In the genomic region with DNA sequence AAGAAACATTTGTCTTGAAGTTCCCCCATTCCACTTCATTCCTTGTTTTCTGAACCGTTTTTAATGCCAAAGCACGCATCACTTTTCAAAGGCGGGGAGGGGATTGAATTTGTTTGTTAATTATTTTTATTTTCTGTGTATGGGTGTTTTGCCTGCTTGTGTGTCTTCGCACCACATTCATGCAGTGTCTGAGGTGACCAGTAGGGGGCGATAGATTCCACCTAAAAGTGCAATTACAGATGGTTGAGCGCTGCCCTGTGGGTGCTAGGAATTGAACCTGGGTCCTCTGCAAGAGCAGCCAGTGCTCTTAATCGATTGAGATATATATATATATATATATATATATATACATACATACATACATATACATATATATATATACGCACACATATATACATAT, we compare ENCODE assay signal across 17 mouse cellular contexts. TPM values are rescaled to one million over a fixed set of nuclear protein-coding genes. Genes with fewer than 3 reads are reported as not detected.
DNase-seq lines count a peak whose midpoint lies in the region; ATAC-seq and TF ChIP-seq lines count a peak whose summit lies in the region.
"Had no signal": no experiment of that assay in that cellular context is flagged by ENCODE, and none has a peak within 500 bp of the region (broad histone marks: within the 10 kb centered on the region; RNA-seq: fewer than 3 reads in every experiment).

No protein-coding gene starts in this region.

- H3K27ac ChIP-seq in forebrain, postnatal 0 days (ENCODE audit: low read depth, low read length) = no peak overlapping the region
- no peak overlapping the region for H3K27ac ChIP-seq in forebrain, embryonic 12.5 days
- H3K27ac ChIP-seq in liver, adult 2 months (replicated peaks; ENCODE audit: insufficient read depth, low read depth, low read length) = no peak overlapping the region
- H3K27ac ChIP-seq in liver, embryonic 11.5 days (ENCODE audit: low read depth, low read length) = no peak overlapping the region
- H3K27ac ChIP-seq: limb, embryonic 13.5 days; neural tube, embryonic 13.5 days had no signal

- H3K9me3 ChIP-seq in forebrain, postnatal 0 days (ENCODE audit: low read length) = no peaks in the 10 kb centered on the region
- H3K9me3 ChIP-seq in forebrain, embryonic 12.5 days = no peaks in the 10 kb centered on the region
- no peaks in the 10 kb centered on the region for H3K9me3 ChIP-seq in liver, embryonic 11.5 days (ENCODE audit: control insufficient read depth, low read length)
- H3K9me3 ChIP-seq: limb, embryonic 13.5 days; neural tube, embryonic 13.5 days had no signal

- 81% methylated on average over 8 of the region's 8 CpGs for WGBS in forebrain, postnatal 0 days
- 72% methylated on average over 8 of the region's 8 CpGs for WGBS in forebrain, embryonic 12.5 days
- 82% methylated on average over 8 of the region's 8 CpGs for WGBS in liver, adult 2 months
- WGBS in liver, embryonic 11.5 days = 73% methylated on average over 8 of the region's 8 CpGs

- peak; percentile 33 for TF ChIP-seq CTCF in forebrain, postnatal 0 days (IDR thresholded peaks at IDR 0.05; ENCODE audit: low read depth)
- TF ChIP-seq CTCF in liver, adult 2 months (IDR thresholded peaks at IDR 0.05; ENCODE audit: low read depth, low read length) = peak; percentile 42; the same call in 1 of the 2 replicates

- no peaks in the 10 kb centered on the region for H3K4me1 ChIP-seq in forebrain, postnatal 0 days (ENCODE audit: insufficient read depth)
- H3K4me1 ChIP-seq in forebrain, embryonic 12.5 days = peaks cover 2% of the 10 kb centered on the region; the same call in 1 of the 2 replicates
- H3K4me1 ChIP-seq in liver, adult 2 months (ENCODE audit: control insufficient read depth, insufficient read depth, low read length) = no peaks in the 10 kb centered on the region
- H3K4me1 ChIP-seq in liver, embryonic 11.5 days (replicated peaks; ENCODE audit: control insufficient read depth, insufficient read depth, low read length) = no peaks in the 10 kb centered on the region
- H3K4me1 ChIP-seq: limb, embryonic 13.5 days; neural tube, embryonic 13.5 days had no signal

- no peak for DNase-seq in forebrain, postnatal 0 days
- DNase-seq in liver, adult 2 months (ENCODE audit: extremely low read depth, low read depth, low spot score) = no peak
- no peak for DNase-seq in liver, embryonic 11.5 days (ENCODE audit: low spot score)
- peak; percentile 7 for DNase-seq in thymus, postnatal 14 days
- no peak for DNase-seq in thymus, adult 18-20 months
- DNase-seq in adrenal gland, adult 2 months = no peak
- DNase-seq in left cerebral cortex, adult 9 months (ENCODE audit: low spot score in 2 of 2) = no peak
- DNase-seq: cerebellum, adult 9-10 months; heart, postnatal 14 days; kidney, postnatal 14 days; lung, postnatal 4 days; midbrain, embryonic 14.5 days had no signal

- TF ChIP-seq POLR2A in liver, adult 2 months (IDR thresholded peaks at IDR 0.05; ENCODE audit: extremely low read depth, insufficient read depth, low read length) = no peak

- no peak overlapping the region for H3K4me2 ChIP-seq in forebrain, postnatal 0 days (ENCODE audit: low read depth)
- H3K4me2 ChIP-seq in forebrain, embryonic 12.5 days = no peak overlapping the region
- no peak overlapping the region for H3K4me2 ChIP-seq in liver, embryonic 11.5 days
- H3K4me2 ChIP-seq: limb, embryonic 13.5 days; neural tube, embryonic 13.5 days had no signal

- ATAC-seq in forebrain, postnatal 0 days = no peak
- no peak for ATAC-seq in forebrain, embryonic 12.5 days (ENCODE audit: low FRiP score)
- no peak for ATAC-seq in liver, embryonic 11.5 days (replicated peaks; ENCODE audit: low FRiP score)
- ATAC-seq: forebrain, embryonic 14.5 days; hindbrain, embryonic 16.5 days had no signal

- no peak overlapping the region for H3K4me3 ChIP-seq in forebrain, postnatal 0 days (ENCODE audit: low read depth, low read length)
- no peak overlapping the region for H3K4me3 ChIP-seq in forebrain, embryonic 12.5 days (replicated peaks)
- H3K4me3 ChIP-seq in liver, adult 2 months (ENCODE audit: insufficient read depth, low read depth, low read length) = no peak overlapping the region
- no peak overlapping the region for H3K4me3 ChIP-seq in liver, embryonic 11.5 days (ENCODE audit: low read depth, low read length)
- H3K4me3 ChIP-seq: limb, embryonic 13.5 days; neural tube, embryonic 13.5 days had no signal

- H3K36me3 ChIP-seq in forebrain, postnatal 0 days (ENCODE audit: insufficient read depth) = no peaks in the 10 kb centered on the region
- H3K36me3 ChIP-seq in forebrain, embryonic 12.5 days (replicated peaks) = no peaks in the 10 kb centered on the region
- no peaks in the 10 kb centered on the region for H3K36me3 ChIP-seq in liver, adult 2 months (ENCODE audit: control insufficient read depth, insufficient read depth, low read length)
- no peaks in the 10 kb centered on the region for H3K36me3 ChIP-seq in liver, embryonic 11.5 days (ENCODE audit: control insufficient read depth, insufficient read depth, low read length)
- H3K36me3 ChIP-seq: limb, embryonic 13.5 days; neural tube, embryonic 13.5 days had no signal

- H3K27me3 ChIP-seq in forebrain, postnatal 0 days (ENCODE audit: insufficient read depth, low read length) = no peaks in the 10 kb centered on the region
- no peaks in the 10 kb centered on the region for H3K27me3 ChIP-seq in forebrain, embryonic 12.5 days
- H3K27me3 ChIP-seq in liver, adult 2 months (ENCODE audit: control insufficient read depth, insufficient read depth, low read length) = no peaks in the 10 kb centered on the region
- no peaks in the 10 kb centered on the region for H3K27me3 ChIP-seq in liver, embryonic 11.5 days (replicated peaks; ENCODE audit: control insufficient read depth, insufficient read depth, low read length)
- H3K27me3 ChIP-seq: limb, embryonic 13.5 days; neural tube, embryonic 13.5 days had no signal

- H3K9ac ChIP-seq in forebrain, postnatal 0 days = no peak overlapping the region
- H3K9ac ChIP-seq in forebrain, embryonic 12.5 days = no peak overlapping the region
- H3K9ac ChIP-seq in liver, adult 2 months (ENCODE audit: low read depth, low read length) = no peak overlapping the region
- H3K9ac ChIP-seq in liver, embryonic 11.5 days (ENCODE audit: low read depth, low read length) = no peak overlapping the region
- H3K9ac ChIP-seq: limb, embryonic 13.5 days; neural tube, embryonic 13.5 days had no signal

- H3K79me2 ChIP-seq in liver, adult 2 months (ENCODE audit: control insufficient read depth, insufficient read depth, low read length) = no peaks in the 10 kb centered on the region

RNA-seq across cellular contexts. Expression of gene Slc16a9, which starts 34.4 kb away (rescaled TPM):
- total RNA-seq in forebrain, postnatal 0 days (2014; rRNA removed) = 6.1 and 6.5 TPM in 2 replicates
- polyA plus RNA-seq in forebrain, postnatal 0 days (2015; fragmentation: Nextera tagmentation; extraction: Ambion mirVana) = 2.5 and 2.6 TPM in 2 replicates
- polyA plus RNA-seq in forebrain, embryonic 12.5 days (2016; fragmentation: Nextera tagmentation; extraction: Ambion mirVana) = 0.74 and 0.82 TPM in 2 replicates
- 2.4 and 2.8 TPM in 2 replicates for total RNA-seq in liver, adult 2 months (2014; rRNA removed)
- polyA plus RNA-seq in liver, adult 2 months (2012; rRNA removed) = 0.80 and 1.7 TPM in 2 replicates
- 0.64 and 1.0 TPM in 2 replicates for polyA plus RNA-seq in liver, embryonic 11.5 days (2014; fragmentation: Nextera tagmentation; extraction: Ambion mirVana)
- 1 to 10 TPM; 6.4 to 8.8 TPM for total RNA-seq in adrenal gland, adult 2 months (2021)
- polyA plus RNA-seq in adrenal gland, adult 2 months (2012; rRNA removed) = 2.4 TPM in 2 replicates
